Comparison of ENCODE assay signal across 8 mouse cellular contexts in the genomic region with DNA sequence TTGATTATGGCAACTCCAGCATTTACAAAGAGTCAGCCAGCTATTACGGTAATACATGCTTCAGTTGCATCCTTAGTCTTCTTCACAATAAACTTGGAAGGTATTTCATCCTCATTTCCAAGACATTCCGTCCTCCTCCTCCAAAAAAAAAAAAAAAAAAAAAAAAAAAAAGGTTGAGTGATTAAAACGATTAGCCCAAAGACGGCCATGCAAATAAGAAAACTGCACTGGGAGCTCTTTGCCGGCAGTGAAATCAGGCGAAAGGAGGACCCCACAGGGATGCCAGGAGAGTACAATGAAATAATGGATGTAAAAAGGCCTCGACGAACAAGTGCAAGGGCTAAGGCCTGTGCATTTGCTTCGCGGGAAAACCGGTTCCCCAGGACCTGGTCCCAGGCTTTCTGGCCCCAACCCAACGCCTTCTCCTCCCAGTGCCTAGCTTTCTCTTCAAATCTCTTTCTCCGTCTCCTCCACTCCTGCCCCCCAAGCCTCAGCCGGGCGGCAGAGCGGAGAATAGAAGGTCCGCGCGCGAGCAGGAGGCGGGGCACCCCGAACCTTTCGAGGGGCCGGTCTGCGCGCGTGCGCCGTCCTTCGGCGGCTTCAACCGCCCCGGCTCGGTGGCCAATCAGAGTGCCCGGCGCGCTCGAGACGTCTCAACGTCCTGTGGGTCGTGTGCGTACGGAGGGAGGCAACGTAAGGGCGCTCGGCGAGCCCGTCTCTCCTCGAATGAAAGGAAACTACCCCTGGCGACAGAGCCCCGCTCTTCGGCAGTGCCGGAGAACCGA. TPM values are rescaled to one million over a fixed set of nuclear protein-coding genes. Genes with fewer than 3 reads are reported as not detected.
A peak's percentile ranks its signal among the peaks of the same experiment; 100 is the strongest.
DNase-seq lines count a peak whose midpoint lies in the region; ATAC-seq and TF ChIP-seq lines count a peak whose summit lies in the region.

Phf6 (plus strand) TSS at position 680 of the 785 bp plus-strand sequence.

- DNase-seq in forebrain, embryonic 14.5 days (ENCODE audit: low spot score), result peak; percentile 96
- peak; percentile 90 to 91 for DNase-seq in heart, postnatal 14 days
- DNase-seq in layer of hippocampus, adult 18-20 months (ENCODE audit: low spot score in 2 of 2), result peak; percentile 89 to 91
- peak; percentile 75 for DNase-seq in lung, adult 2 months
- DNase-seq in thymus, adult 18-20 months, result peak; percentile 80 to 86

- peak within 1 kb of the TSS; percentile 67; the same call in 1 of the 2 replicates for H3K27ac ChIP-seq in ES-Bruce4 (ENCODE audit: insufficient read depth, low read length)
- H3K27ac ChIP-seq in forebrain, embryonic 14.5 days (ENCODE audit: low read depth, low read length), result peak within 1 kb of the TSS; percentile 98

- WGBS in forebrain, embryonic 14.5 days, result 41% methylated on average over 53 of the region's 54 CpGs
- 31% methylated on average over 54 of the region's 54 CpGs for WGBS in lung, adult 2 months

- peak within 1 kb of the TSS; percentile 67 for H3K9ac ChIP-seq in ES-Bruce4 (ENCODE audit: low read depth, poor library complexity, severe bottlenecking)
- H3K9ac ChIP-seq in forebrain, embryonic 14.5 days (ENCODE audit: low read length), result peak within 1 kb of the TSS; percentile 82

- no peak for TF ChIP-seq POLR2A in ES-Bruce4 (IDR thresholded peaks at IDR 0.05; ENCODE audit: insufficient read depth, low read length)
- TF ChIP-seq POLR2A in lung, adult 2 months (IDR thresholded peaks at IDR 0.05; ENCODE audit: borderline replicate concordance, extremely low read depth, low read depth, low read length), result peak; percentile 61; the same call in 1 of the 2 replicates

- peak within 1 kb of the TSS; percentile 52 for H3K4me2 ChIP-seq in forebrain, embryonic 14.5 days (ENCODE audit: low read length)

- peak; percentile 100 for ATAC-seq in cerebellum, adult (ENCODE audit: insufficient number of reproducible peaks, low FRiP score, low TSS enrichment)
- ATAC-seq in forebrain, embryonic 14.5 days, result peak; percentile 99
- ATAC-seq in neutrophil, adult 5-6 weeks (ENCODE audit: extremely low read depth, insufficient number of reproducible peaks, low FRiP score, poor library complexity, severe bottlenecking), result peak; percentile 99

- intact Hi-C loops in heart, postnatal 14 days (cut with DNase I), result no loop called here

- no peak for TF ChIP-seq EP300 in ES-Bruce4 (IDR thresholded peaks at IDR 0.05; ENCODE audit: insufficient read depth, low read depth, low read length)

- H3K4me1 ChIP-seq in ES-Bruce4 (ENCODE audit: control insufficient read depth, insufficient read depth, low read length), result no peaks in the 10 kb centered on the region
- no peaks in the 10 kb centered on the region for H3K4me1 ChIP-seq in forebrain, embryonic 14.5 days (ENCODE audit: control insufficient read depth, insufficient read depth, low read length)
- no peaks in the 10 kb centered on the region for H3K4me1 ChIP-seq in lung, adult 2 months (ENCODE audit: control insufficient read depth, insufficient read depth, low read length)

- no peak for TF ChIP-seq CTCF in ES-Bruce4 (IDR thresholded peaks at IDR 0.05; ENCODE audit: low read depth, low read length)
- TF ChIP-seq CTCF in lung, adult 2 months (IDR thresholded peaks at IDR 0.05; ENCODE audit: insufficient read depth, low read length), result no peak

- H3K36me3 ChIP-seq in ES-Bruce4 (ENCODE audit: control insufficient read depth, insufficient read depth, low read length, poor library complexity, severe bottlenecking), result no peaks in the 10 kb centered on the region
- no peaks in the 10 kb centered on the region for H3K36me3 ChIP-seq in forebrain, embryonic 14.5 days (ENCODE audit: control insufficient read depth, insufficient read depth, low read length)

- peak within 1 kb of the TSS; percentile 91 for H3K4me3 ChIP-seq in ES-Bruce4 (ENCODE audit: low read depth, low read length)
- H3K4me3 ChIP-seq in forebrain, embryonic 14.5 days (ENCODE audit: low read depth, low read length), result peak within 1 kb of the TSS; percentile 57
- H3K4me3 ChIP-seq in lung, adult 2 months (replicated peaks; ENCODE audit: extremely low read depth, low read depth, low read length), result peak within 1 kb of the TSS; percentile 85

- H3K27me3 ChIP-seq in ES-Bruce4 (ENCODE audit: control insufficient read depth, insufficient read depth, low read length, poor library complexity, severe bottlenecking), result no peaks in the 10 kb centered on the region
- no peaks in the 10 kb centered on the region for H3K27me3 ChIP-seq in forebrain, embryonic 14.5 days (replicated peaks; ENCODE audit: control insufficient read depth, insufficient read depth, low read length)

- H3K9me3 ChIP-seq in ES-Bruce4 (replicated peaks; ENCODE audit: control insufficient read depth, insufficient read depth, low read length, poor library complexity, severe bottlenecking), result no peaks in the 10 kb centered on the region
- H3K9me3 ChIP-seq in forebrain, embryonic 14.5 days (replicated peaks; ENCODE audit: control insufficient read depth, low read length), result no peaks in the 10 kb centered on the region

RNA-seq across cellular contexts. Expression of gene Phf6, which starts in this region (rescaled TPM):
- 30.8 and 33.2 TPM in 2 replicates for polyA plus RNA-seq in ES-Bruce4 (2011; ENCODE audit: insufficient read depth, insufficient read length, low read depth, missing spikeins)
- polyA plus RNA-seq in forebrain, embryonic 14.5 days (2014; fragmentation: Nextera tagmentation; extraction: Ambion mirVana), result 98.6 and 110 TPM in 2 replicates
- 1 to 10 TPM; 5.4 to 6.4 TPM for total RNA-seq in heart, postnatal 14 days (2021)
- total RNA-seq in layer of hippocampus, adult 18-20 months (2021), result 10 to 100 TPM; 19.2 to 20.5 TPM
- polyA plus RNA-seq in lung, adult 2 months (2012; rRNA removed), result 1.2 and 2.0 TPM in 2 replicates
- 26.2 and 27.9 TPM in 2 replicates for total RNA-seq in neutrophil, adult 5-6 weeks (2017)

Comparison
In these comparisons a context has a peak if more than half of its experiments do, and no peak if none do; other contexts are left out.
1. Peak in every context shown above with its lines: DNase-seq, ATAC-seq, H3K4me3 ChIP-seq and H3K27ac ChIP-seq.
2. RNA of gene Phf6 (polyA plus RNA-seq): 98.6 to 110 TPM in forebrain, embryonic 14.5 days and 30.8 to 33.2 TPM in ES-Bruce4; 1.2 to 2.0 TPM in lung, adult 2 months; every median in the first group is over 10 times any median in the second.